Mouse (Mus musculus) heart, adult 11 months (tissue): ENCODE results near the gene Npm3.

Experiments used
- DNase-seq: peaks from one replicate; pipeline ENCODE4 v3.0.0; 2022

The Npm3 gene

GRCm38 (mm10) chr19:45731658-45732057 is 17.7 kb downstream of the Npm3 start:
- no peak for DNase-seq

DNA sequence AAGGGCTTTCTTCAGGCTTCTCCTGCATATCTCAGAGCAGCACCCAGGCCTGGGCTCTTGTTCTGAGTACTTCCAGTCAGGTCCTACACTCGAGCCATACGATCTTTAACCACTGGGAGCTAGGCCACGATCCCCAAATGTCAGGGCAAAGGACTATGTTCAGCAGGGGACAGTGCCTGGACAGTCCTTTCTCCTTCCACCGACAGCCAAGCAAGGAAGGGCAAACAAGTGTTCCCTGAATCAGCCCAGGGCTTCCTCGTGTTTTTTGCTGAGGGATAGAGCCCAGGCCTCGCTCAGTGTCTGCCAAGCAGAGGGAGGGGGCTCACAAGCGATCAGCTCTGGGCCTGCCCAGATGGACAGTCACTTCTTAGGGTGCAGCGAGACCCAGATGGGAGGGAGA is 19.3 kb downstream of the Npm3 start:
- DNase-seq = peak; percentile 76

DNA sequence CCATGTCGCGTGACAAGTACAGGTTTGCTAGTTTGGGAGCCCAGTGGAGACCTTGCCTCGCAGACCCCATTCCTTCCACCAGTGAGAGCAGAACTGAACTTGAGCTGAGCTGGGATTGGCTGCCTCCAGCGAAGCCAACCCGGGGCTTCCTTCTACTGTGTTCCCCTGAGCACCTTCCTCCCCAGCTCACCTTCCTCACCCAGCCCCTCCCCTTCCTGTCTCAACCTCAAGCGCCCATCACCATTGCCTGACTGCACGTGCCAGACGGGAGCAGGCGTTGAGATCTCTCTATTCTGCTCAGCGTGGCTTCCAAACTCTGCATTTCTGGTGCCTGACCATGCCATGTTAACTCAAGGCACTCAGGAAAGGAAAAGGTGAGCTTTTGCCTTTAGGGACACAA is 22.2 kb downstream of the Npm3 start:
- DNase-seq = no peak

GRCm38 (mm10) chr19:45725677-45726277 is 23.6 kb downstream of the Npm3 start:
- DNase-seq = no peak

DNA sequence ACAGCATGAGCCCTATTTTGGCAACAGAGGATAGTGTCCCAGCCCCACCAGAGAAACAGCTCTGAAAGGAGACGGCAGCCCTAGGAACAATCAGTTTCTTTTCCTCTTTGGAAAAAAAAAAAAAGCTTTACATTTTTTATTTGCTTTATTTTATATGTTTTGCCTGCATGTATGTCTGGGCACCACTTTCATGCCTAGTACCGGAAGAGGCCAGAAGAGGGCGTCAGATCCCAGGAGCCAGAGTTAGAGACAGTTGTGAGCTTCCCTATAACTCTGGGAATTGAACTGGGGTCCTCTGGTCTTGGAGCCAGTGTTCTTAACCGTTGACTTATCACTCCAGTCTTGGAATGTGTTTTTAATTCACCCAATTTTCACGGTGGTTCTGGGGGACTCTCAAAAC is 27.2 kb downstream of the Npm3 start:
- DNase-seq = no peak

DNA sequence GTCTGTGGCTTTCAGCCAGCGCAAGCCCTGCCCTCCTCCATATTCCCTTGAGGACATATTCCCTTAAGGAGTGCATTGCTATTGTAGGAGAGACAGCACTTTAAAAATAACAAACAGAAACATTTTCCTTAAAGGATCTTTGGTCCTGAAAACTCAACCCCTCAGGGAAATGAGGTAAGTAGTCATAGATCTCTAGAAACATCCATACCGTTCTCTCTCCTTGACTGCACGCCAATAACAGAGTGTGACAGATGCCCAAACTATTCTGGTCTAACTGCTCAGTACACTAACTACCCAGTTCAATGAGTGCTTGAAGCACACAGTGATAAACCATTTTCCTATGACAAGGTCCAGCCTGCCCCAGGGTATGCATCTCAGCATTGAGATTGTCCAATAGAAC is 31.1 kb downstream of the Npm3 start:
- DNase-seq = no peak

DNA sequence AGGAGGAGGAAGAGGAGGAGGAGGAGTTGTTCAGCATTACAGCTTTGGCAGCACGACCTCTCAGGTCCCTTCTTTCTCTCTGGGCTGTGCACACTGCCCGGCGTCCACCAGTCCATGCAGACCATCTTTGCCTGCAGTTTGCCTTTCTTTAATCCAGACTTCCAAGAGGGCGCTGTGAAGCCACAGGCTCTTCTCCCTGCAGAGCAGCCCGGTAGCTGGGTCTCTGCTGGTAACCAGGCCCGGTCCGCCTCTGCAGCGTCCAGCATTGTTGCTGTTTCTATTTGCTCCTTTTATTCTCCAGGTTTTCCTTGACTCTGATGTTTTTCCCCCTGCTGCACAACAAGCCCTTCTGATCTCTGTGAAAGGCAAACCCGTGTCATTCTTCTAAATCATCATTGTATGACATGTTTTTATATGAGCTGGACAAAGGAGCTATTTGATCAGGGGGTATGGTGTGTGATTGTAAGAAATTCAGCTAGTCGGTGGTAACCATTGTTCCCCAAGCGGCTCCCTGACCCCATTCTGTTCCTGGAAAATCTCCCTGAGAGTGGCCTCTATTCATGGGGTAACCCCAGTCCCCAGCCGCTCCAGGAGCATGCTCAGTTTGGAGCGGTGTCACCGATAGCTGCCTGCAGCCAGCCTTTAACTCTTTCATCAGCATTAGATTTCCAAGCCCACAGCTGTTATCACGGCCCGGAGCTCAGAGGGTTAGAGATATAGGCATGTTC is 31.7 kb downstream of the Npm3 start:
- DNase-seq = peak; percentile 93

GRCm38 (mm10) chr19:45708704-45709103 is 40.7 kb downstream of the Npm3 start:
- no peak for DNase-seq
